Mouse (Mus musculus): Measurements from ENCODE around the gene Cmtm4.
A peak's percentile ranks its signal among the peaks of the same experiment; 100 is the strongest.

Cmtm4 gene

DNA sequence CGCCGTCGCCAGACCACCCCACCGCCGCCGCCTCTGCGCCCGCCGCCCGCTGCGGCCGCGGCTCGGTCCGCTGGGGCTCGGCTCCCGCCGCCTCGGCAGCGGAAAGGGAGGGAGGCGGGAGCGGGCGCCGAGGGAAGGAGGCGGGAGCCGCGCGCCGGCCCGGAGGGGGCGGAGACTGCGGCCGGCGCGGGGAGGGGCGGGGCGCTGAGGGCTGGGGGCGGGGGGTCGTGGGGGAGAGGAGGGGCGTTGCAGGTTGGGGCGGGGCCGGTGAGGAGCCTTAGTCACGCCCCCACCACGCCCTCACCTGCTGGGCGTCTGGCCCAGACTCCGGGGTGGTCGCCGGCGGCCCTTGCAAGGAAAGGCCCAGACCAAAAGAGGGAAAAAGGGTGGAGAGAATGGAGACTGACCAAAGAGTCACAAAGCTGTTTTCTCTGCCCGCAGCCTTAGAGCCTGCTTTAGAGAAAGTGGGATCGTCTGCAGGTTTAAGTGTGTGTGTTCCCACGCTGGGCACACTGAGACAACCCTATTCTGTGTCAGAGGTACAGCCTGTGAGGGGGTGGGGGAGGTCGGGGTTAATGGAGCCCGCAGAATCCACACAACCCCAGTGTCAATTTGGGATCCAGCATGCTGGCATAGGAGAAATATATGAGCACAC lies at the start of gene Cmtm4:
Cmtm4 (minus strand) TSS at position 105 of the 655 bp plus-strand sequence.
- peak; percentile 52 for DNase-seq (ENCODE audit: low spot score)

GRCm38 (mm10) chr8:104445248-104445647 lies 49.6 kb upstream of the Cmtm4 start:
- DNase-seq (ENCODE audit: low spot score) = no peak

GRCm38 (mm10) chr8:104443125-104443679 lies 47.6 kb upstream of the Cmtm4 start:
- no peak for DNase-seq (ENCODE audit: low spot score)

GRCm38 (mm10) chr8:104442299-104443124 lies 46.9 kb upstream of the Cmtm4 start, which contains the start of gene Dync1li2:
Gene Dync1li2 (minus strand): TSS chr8:104443047.
- peak; percentile 90 for DNase-seq (ENCODE audit: low spot score)

DNA sequence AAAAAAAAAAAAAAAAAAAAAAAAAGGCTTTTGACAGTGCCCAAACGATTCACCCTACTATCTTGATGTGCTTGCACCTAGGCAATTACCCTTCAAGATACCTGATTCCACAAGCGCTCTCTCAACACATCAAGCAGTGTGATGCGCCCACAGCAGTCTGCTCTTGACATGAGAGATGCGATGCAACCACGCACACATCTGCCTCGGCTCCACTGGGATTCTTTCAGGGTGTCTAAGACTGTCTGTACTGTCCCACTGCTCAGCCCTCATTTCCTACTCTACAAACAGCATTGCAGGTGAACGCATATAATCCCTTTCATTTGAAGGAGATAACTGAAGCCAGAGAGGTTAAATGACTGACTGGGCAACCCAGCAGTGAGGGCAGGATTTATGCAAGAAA lies 46.0 kb upstream of the Cmtm4 start:
- DNase-seq (ENCODE audit: low spot score) = no peak

- no peak for DNase-seq (ENCODE audit: low spot score)
Observed at GRCm38 (mm10) chr8:104439461-104439860, 43.9 kb upstream of the Cmtm4 start.

- DNase-seq (ENCODE audit: low spot score) = no peak
Observed at GRCm38 (mm10) chr8:104437494-104438135, 42.0 kb upstream of the Cmtm4 start.

DNA sequence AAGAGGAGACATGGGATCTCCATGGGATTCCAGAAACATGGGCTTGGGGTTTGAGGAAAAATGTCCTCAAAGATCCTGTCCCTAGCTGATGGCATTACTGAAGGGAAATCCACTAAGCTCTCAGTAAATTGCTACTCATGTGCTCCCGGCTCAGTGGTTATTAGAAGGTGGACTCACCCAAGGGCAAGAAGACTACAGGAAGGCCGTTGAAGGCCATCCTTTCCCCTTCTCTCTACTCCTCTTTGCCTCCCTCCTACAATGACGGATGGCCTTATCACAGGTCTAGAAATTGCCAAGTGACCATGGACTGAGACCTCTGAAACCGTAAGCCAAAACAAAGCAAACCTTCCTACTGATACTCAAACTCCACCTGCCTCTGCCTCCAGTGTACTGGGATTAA lies 41.0 kb upstream of the Cmtm4 start:
- no peak for DNase-seq (ENCODE audit: low spot score)

GRCm38 (mm10) chr8:104436038-104436437 lies 40.4 kb upstream of the Cmtm4 start:
- DNase-seq (ENCODE audit: low spot score) = peak; percentile 98

- DNase-seq (ENCODE audit: low spot score) = no peak
Observed at GRCm38 (mm10) chr8:104434826-104435354, 39.3 kb upstream of the Cmtm4 start.

- peak; percentile 34 for DNase-seq (ENCODE audit: low spot score)
Observed at GRCm38 (mm10) chr8:104434275-104434674, 38.7 kb upstream of the Cmtm4 start.

DNA sequence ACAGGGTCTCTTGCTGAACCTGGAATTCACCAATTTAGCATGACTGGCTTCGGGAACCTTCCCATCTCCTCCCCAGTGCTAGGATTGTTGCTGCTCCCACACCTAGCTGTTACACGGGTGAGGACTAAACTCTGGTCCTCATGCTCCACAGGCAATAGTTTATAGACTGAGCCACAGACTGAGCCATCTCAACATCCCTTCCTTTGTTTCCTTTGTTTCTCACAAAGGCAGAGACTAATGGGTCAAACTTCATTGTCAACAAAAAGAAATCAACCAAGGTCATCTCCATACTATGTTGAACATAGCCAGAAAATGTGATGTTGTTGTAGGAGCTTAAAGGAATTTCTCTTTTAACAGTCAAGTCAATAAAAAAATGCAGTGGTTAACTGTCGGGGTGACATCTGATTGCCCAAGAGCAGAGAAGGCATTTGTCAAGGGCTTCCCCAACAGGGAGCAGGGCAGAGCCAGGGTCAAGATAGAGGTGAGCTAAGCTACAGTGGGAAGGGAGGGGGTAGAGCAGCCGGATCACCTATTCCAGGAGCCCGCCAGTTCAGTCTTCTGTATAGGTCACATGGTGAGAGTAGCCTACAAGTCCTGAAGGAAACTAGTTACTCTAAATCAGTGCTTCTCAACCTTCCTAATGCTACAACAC lies 37.7 kb upstream of the Cmtm4 start:
- DNase-seq (ENCODE audit: low spot score) = no peak

DNA sequence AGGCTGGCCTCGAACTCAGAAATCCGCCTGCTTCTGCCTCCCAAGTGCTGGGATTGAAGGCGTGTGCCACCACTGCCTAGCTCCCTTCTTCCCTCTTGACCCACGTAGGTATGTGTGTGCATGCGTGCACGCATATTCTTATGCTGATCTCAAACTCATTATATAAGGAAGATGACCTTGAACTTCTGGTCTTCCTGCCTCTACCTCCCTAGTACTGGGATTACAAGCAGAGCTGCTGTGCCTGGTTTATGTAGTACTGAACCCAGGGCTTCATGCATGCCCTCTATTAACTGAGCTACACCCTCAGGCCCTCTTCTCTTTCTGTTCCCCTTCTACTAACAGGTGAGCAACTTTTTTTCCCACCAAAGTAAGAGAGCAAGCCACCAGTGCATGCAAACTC lies 37.0 kb upstream of the Cmtm4 start:
- no peak for DNase-seq (ENCODE audit: low spot score)

GRCm38 (mm10) chr8:104430230-104430629 lies 34.6 kb upstream of the Cmtm4 start:
- DNase-seq (ENCODE audit: low spot score) = no peak

DNA sequence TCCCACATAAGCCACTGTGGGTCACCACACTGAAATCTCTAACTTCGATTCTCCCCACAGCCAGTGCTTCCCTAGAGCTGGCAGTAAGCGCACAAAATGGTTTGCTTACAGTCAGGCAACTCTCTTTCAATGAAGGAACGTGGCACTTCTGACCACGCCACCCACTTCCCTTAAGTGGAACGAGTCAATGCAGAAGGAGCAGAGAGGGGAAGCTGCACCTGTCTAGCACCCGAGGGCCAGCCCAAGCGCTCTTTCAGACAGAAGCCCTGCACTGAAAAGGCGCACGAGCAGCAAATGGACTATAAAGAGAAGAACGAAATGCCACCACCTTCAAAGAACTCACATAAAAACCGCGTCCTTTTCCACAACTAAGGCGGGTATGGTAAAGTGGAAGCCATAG lies 32.1 kb upstream of the Cmtm4 start:
- DNase-seq (ENCODE audit: low spot score) = no peak

DNA sequence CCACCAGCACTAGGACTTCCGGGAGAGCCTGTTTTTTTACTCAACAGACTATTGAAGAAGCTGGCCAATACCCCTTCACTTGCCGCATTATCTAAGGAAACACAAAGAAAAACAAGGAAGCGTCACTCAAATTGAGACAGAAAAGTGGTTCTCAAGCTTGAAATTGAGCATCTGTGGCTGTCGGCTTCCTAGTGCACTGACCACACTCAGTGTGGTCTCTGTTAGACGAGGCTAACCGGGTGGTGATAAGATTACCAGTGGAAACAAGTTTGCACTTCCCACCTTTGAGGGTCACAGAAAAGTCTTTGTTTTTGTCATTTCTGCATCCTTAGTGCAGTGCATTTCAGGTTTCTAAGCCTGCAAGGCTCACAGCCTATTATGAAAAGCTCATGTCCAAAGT lies 26.7 kb upstream of the Cmtm4 start:
- no peak for DNase-seq (ENCODE audit: low spot score)

- DNase-seq (ENCODE audit: low spot score) = no peak
Observed at GRCm38 (mm10) chr8:104416022-104416421, 20.4 kb upstream of the Cmtm4 start.

DNA sequence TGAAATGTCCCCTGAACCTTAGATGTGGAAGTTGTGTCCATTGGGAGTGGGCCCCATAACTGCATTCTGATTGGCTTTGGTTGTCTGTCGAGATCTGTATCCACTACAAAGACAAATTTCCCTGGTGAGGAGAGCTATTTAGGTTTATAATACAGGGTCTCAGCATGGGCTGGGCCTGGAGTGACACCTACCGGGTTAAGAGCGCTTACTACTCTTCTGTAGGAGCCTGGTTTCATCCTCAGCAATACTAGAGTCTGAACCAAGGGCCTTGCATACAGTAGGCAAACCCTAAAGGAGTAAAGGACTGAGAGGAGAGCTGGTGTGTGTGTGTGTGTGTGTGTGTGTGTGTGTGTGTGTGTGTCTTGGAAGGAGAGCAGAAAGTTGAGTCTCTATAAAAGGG lies 18.6 kb upstream of the Cmtm4 start:
- no peak for DNase-seq (ENCODE audit: low spot score)

- DNase-seq (ENCODE audit: low spot score) = no peak
Observed at GRCm38 (mm10) chr8:104413770-104414169, 18.2 kb upstream of the Cmtm4 start.

- DNase-seq (ENCODE audit: low spot score) = no peak
Observed at GRCm38 (mm10) chr8:104412805-104413532, 17.4 kb upstream of the Cmtm4 start.

- no peak for DNase-seq (ENCODE audit: low spot score)
Observed at GRCm38 (mm10) chr8:104411972-104412371, 16.4 kb upstream of the Cmtm4 start.

Data from adipocyte (in vitro differentiated cells).